Mouse (Mus musculus): ENCODE data around the gene Nck1. TPM values are rescaled to one million over a fixed set of nuclear protein-coding genes. Genes with fewer than 3 reads are reported as not detected.

Nck1 gene
- polyA plus RNA-seq, 1 experiment from 2014 or later = 62.0 TPM

GRCm38 (mm10) chr9:100468151-100468550, 77.8 kb downstream of the Nck1 start:
- no peaks in the 10 kb centered on the region for H3K36me3 ChIP-seq (ENCODE audit: control insufficient read depth, insufficient read depth, low read length)
- no peaks in the 10 kb centered on the region for H3K9me3 ChIP-seq (replicated peaks; ENCODE audit: control insufficient read depth, low read length, poor library complexity, severe bottlenecking)
- WGBS = over 99% methylated on average over 8 of the region's 8 CpGs
- H3K27ac ChIP-seq (ENCODE audit: low read length) = no peak overlapping the region
- no peaks in the 10 kb centered on the region for H3K4me1 ChIP-seq (ENCODE audit: control insufficient read depth, insufficient read depth, low read length)
- H3K27me3 ChIP-seq (ENCODE audit: control insufficient read depth, insufficient read depth, low read depth, low read length) = no peaks in the 10 kb centered on the region
- no peak for ATAC-seq
- no peak overlapping the region for H3K4me3 ChIP-seq (ENCODE audit: low read depth, low read length)
- H3K4me2 ChIP-seq (ENCODE audit: low read length) = no peak overlapping the region
- H3K9ac ChIP-seq (ENCODE audit: low read depth, low read length) = no peak overlapping the region

GRCm38 (mm10) chr9:100467653-100468052, 78.3 kb downstream of the Nck1 start:
- Histone ChIP-seq H3K27me3 (ENCODE audit: control insufficient read depth, insufficient read depth, low read depth, low read length) (no peaks in the 10 kb centered on the region), H3K4me2 (ENCODE audit: low read length) (no peak overlapping the region), H3K4me1 (ENCODE audit: control insufficient read depth, insufficient read depth, low read length) (no peaks in the 10 kb centered on the region), H3K9me3 (replicated peaks; ENCODE audit: control insufficient read depth, low read length, poor library complexity, severe bottlenecking) (no peaks in the 10 kb centered on the region), H3K9ac (ENCODE audit: low read depth, low read length) (no peak overlapping the region), H3K4me3 (ENCODE audit: low read depth, low read length) (no peak overlapping the region), H3K27ac (ENCODE audit: low read length) (no peak overlapping the region), H3K36me3 (ENCODE audit: control insufficient read depth, insufficient read depth, low read length) (no peaks in the 10 kb centered on the region)
- WGBS = 64% methylated on average over 7 of the region's 7 CpGs
- no peak for ATAC-seq

DNA sequence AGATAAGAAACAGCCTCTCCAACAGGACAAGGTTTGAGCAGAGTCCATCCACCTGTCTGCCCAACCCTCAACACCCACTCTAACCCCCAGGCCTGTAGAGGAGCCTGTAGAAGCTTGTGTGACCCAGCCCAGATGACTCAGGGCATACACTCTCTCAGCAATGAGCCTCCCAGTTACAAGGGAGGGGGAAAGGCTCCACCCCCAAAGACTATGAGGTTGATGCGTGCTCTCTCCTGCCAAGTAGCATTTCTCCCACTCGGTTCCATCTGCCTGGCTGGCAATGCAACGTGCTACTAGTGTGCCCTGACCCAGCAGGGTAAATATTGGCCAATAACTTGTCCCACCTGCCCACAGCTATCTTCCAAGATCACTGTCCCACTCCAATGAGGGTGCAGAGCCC, 79.2 kb downstream of the Nck1 start:
- Histone ChIP-seq H3K9me3 (replicated peaks; ENCODE audit: control insufficient read depth, low read length, poor library complexity, severe bottlenecking) (no peaks in the 10 kb centered on the region), H3K36me3 (ENCODE audit: control insufficient read depth, insufficient read depth, low read length) (no peaks in the 10 kb centered on the region), H3K27me3 (ENCODE audit: control insufficient read depth, insufficient read depth, low read depth, low read length) (no peaks in the 10 kb centered on the region), H3K9ac (ENCODE audit: low read depth, low read length) (no peak overlapping the region), H3K4me2 (ENCODE audit: low read length) (no peak overlapping the region), H3K27ac (ENCODE audit: low read length) (no peak overlapping the region), H3K4me1 (ENCODE audit: control insufficient read depth, insufficient read depth, low read length) (no peaks in the 10 kb centered on the region), H3K4me3 (ENCODE audit: low read depth, low read length) (no peak overlapping the region)
- WGBS = 83% methylated on average over 3 of the region's 3 CpGs
- no peak for ATAC-seq

GRCm38 (mm10) chr9:100465988-100466387, 79.9 kb downstream of the Nck1 start:
- no peaks in the 10 kb centered on the region for H3K36me3 ChIP-seq (ENCODE audit: control insufficient read depth, insufficient read depth, low read length)
- no peak overlapping the region for H3K4me2 ChIP-seq (ENCODE audit: low read length)
- H3K27me3 ChIP-seq (ENCODE audit: control insufficient read depth, insufficient read depth, low read depth, low read length) = no peaks in the 10 kb centered on the region
- no peak overlapping the region for H3K4me3 ChIP-seq (ENCODE audit: low read depth, low read length)
- WGBS = 97% methylated on average over 9 of the region's 9 CpGs
- no peaks in the 10 kb centered on the region for H3K9me3 ChIP-seq (replicated peaks; ENCODE audit: control insufficient read depth, low read length, poor library complexity, severe bottlenecking)
- H3K9ac ChIP-seq (ENCODE audit: low read depth, low read length) = no peak overlapping the region
- H3K27ac ChIP-seq (ENCODE audit: low read length) = no peak overlapping the region
- H3K4me1 ChIP-seq (ENCODE audit: control insufficient read depth, insufficient read depth, low read length) = no peaks in the 10 kb centered on the region
- no peak for ATAC-seq

DNA sequence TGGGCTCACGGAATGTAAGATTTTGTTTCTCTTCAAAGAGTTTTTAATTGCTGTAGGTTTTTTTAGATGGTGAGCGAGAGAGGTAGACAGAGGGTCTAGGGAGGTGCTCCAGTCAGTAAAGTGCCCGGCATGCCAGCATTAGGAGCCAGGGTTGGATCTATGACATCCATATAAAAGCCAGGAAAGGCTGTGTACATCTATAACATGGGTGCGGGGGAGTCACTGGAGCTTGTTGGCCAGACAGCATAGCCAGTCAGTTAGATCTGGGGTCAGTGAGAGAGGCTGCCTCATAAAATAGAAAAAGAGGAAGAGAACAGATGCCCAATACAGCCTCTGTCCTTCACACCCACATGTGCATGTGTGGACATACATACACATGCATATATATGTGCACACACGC, 80.6 kb downstream of the Nck1 start:
- Histone ChIP-seq H3K9ac (ENCODE audit: low read depth, low read length) (no peak overlapping the region), H3K36me3 (ENCODE audit: control insufficient read depth, insufficient read depth, low read length) (no peaks in the 10 kb centered on the region), H3K4me3 (ENCODE audit: low read depth, low read length) (no peak overlapping the region), H3K4me1 (ENCODE audit: control insufficient read depth, insufficient read depth, low read length) (no peaks in the 10 kb centered on the region), H3K27me3 (ENCODE audit: control insufficient read depth, insufficient read depth, low read depth, low read length) (no peaks in the 10 kb centered on the region), H3K9me3 (replicated peaks; ENCODE audit: control insufficient read depth, low read length, poor library complexity, severe bottlenecking) (no peaks in the 10 kb centered on the region), H3K27ac (ENCODE audit: low read length) (no peak overlapping the region), H3K4me2 (ENCODE audit: low read length) (no peak overlapping the region)
- 99% methylated on average over 5 of the region's 5 CpGs for WGBS
- no peak for ATAC-seq

GRCm38 (mm10) chr9:100463771-100464170, 82.2 kb downstream of the Nck1 start:
- H3K27ac ChIP-seq (ENCODE audit: low read length) = no peak overlapping the region
- H3K36me3 ChIP-seq (ENCODE audit: control insufficient read depth, insufficient read depth, low read length) = no peaks in the 10 kb centered on the region
- no peaks in the 10 kb centered on the region for H3K9me3 ChIP-seq (replicated peaks; ENCODE audit: control insufficient read depth, low read length, poor library complexity, severe bottlenecking)
- no peaks in the 10 kb centered on the region for H3K27me3 ChIP-seq (ENCODE audit: control insufficient read depth, insufficient read depth, low read depth, low read length)
- H3K4me3 ChIP-seq (ENCODE audit: low read depth, low read length) = no peak overlapping the region
- 91% methylated on average over 2 of the region's 2 CpGs for WGBS
- no peaks in the 10 kb centered on the region for H3K4me1 ChIP-seq (ENCODE audit: control insufficient read depth, insufficient read depth, low read length)
- H3K4me2 ChIP-seq (ENCODE audit: low read length) = no peak overlapping the region
- no peak for ATAC-seq
- H3K9ac ChIP-seq (ENCODE audit: low read depth, low read length) = no peak overlapping the region

GRCm38 (mm10) chr9:100462098-100462497, 83.8 kb downstream of the Nck1 start:
- WGBS = 95% methylated on average over 4 of the region's 4 CpGs
- no peak overlapping the region for H3K9ac ChIP-seq (ENCODE audit: low read depth, low read length)
- no peak for ATAC-seq
- H3K4me1 ChIP-seq (ENCODE audit: control insufficient read depth, insufficient read depth, low read length) = no peaks in the 10 kb centered on the region
- no peaks in the 10 kb centered on the region for H3K9me3 ChIP-seq (replicated peaks; ENCODE audit: control insufficient read depth, low read length, poor library complexity, severe bottlenecking)
- no peaks in the 10 kb centered on the region for H3K27me3 ChIP-seq (ENCODE audit: control insufficient read depth, insufficient read depth, low read depth, low read length)
- no peak overlapping the region for H3K4me2 ChIP-seq (ENCODE audit: low read length)
- no peak overlapping the region for H3K27ac ChIP-seq (ENCODE audit: low read length)
- no peaks in the 10 kb centered on the region for H3K36me3 ChIP-seq (ENCODE audit: control insufficient read depth, insufficient read depth, low read length)
- no peak overlapping the region for H3K4me3 ChIP-seq (ENCODE audit: low read depth, low read length)

GRCm38 (mm10) chr9:100461671-100462070, 84.3 kb downstream of the Nck1 start:
- H3K9ac ChIP-seq (ENCODE audit: low read depth, low read length) = no peak overlapping the region
- WGBS = 82% methylated on average over 9 of the region's 9 CpGs
- ATAC-seq = no peak

DNA sequence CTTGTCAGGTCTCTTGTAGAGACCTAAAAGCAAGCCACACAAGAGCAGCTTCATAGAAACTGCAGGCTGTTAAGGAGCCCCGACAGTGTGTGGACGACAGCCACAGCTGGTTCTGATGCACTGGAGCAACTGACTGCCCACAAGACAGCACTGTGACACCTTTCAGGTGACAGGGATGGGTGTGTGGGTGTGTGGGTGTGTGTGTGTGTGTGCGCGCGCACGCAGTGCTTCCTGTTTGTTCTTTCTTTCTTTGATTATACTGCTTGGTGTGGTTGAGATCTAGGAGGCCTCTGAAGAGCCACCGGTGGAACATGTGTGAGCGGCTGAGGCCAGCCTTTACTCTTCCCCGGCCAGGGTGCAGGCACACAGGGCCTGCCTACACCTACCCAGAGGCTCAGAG, 85.7 kb downstream of the Nck1 start:
- no peak for ATAC-seq
- Histone ChIP-seq H3K9me3 (replicated peaks; ENCODE audit: control insufficient read depth, low read length, poor library complexity, severe bottlenecking) (no peaks in the 10 kb centered on the region), H3K4me3 (ENCODE audit: low read depth, low read length) (no peak overlapping the region), H3K4me2 (ENCODE audit: low read length) (no peak overlapping the region), H3K27ac (ENCODE audit: low read length) (no peak overlapping the region), H3K9ac (ENCODE audit: low read depth, low read length) (no peak overlapping the region), H3K36me3 (ENCODE audit: control insufficient read depth, insufficient read depth, low read length) (no peaks in the 10 kb centered on the region), H3K4me1 (ENCODE audit: control insufficient read depth, insufficient read depth, low read length) (no peaks in the 10 kb centered on the region), H3K27me3 (ENCODE audit: control insufficient read depth, insufficient read depth, low read depth, low read length) (peaks cover 2% of the 10 kb centered on the region)
- 96% methylated on average over 9 of the region's 9 CpGs for WGBS

More at GRCm38 (mm10) chr9:100461671-100462070, 84.3 kb downstream of the Nck1 start:
- Histone ChIP-seq H3K4me1 (ENCODE audit: control insufficient read depth, insufficient read depth, low read length) (no peaks in the 10 kb centered on the region), H3K27ac (ENCODE audit: low read length) (no peak overlapping the region), H3K4me2 (ENCODE audit: low read length) (no peak overlapping the region), H3K4me3 (ENCODE audit: low read depth, low read length) (no peak overlapping the region), H3K36me3 (ENCODE audit: control insufficient read depth, insufficient read depth, low read length) (no peaks in the 10 kb centered on the region), H3K27me3 (ENCODE audit: control insufficient read depth, insufficient read depth, low read depth, low read length) (no peaks in the 10 kb centered on the region), H3K9me3 (replicated peaks; ENCODE audit: control insufficient read depth, low read length, poor library complexity, severe bottlenecking) (no peaks in the 10 kb centered on the region)
